ENCODE assay signal across 24 mouse cellular contexts in the genomic region with DNA sequence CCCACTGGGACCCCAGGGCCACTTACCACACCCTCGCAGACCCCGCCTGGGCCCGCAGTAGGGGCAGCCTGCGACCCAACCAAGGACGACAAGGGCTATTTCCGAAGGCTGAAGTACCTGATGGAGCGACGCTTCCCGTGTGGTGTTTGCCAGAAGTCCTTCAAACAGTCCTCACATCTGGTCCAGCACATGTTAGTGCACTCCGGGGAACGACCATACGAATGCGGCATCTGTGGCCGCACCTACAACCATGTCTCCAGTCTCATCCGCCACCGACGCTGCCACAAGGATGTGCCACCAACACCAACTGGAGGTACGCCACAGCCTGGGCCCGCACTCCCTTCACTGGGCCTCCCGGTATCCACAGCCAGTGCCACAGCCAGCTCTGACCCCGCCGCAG. TPM values are rescaled to one million over a fixed set of nuclear protein-coding genes. Genes with fewer than 3 reads are reported as not detected.
DNase-seq lines count a peak whose midpoint lies in the region; ATAC-seq and TF ChIP-seq lines count a peak whose summit lies in the region.
"Had no signal": no experiment of that assay in that cellular context is flagged by ENCODE, and none has a peak within 500 bp of the region (broad histone marks: within the 10 kb centered on the region; RNA-seq: fewer than 3 reads in every experiment).

No protein-coding gene starts in this region.

- H3K9ac ChIP-seq in forebrain, embryonic 11.5 days (ENCODE audit: low read length), result no peak overlapping the region
- no peak overlapping the region for H3K9ac ChIP-seq in kidney, embryonic 15.5 days
- no peak overlapping the region for H3K9ac ChIP-seq in ES-Bruce4 (ENCODE audit: low read depth, poor library complexity, severe bottlenecking)
- H3K9ac ChIP-seq: forebrain, embryonic 15.5 days; liver, embryonic 12.5 days had no signal

- 97% methylated on average over 22 of the region's 22 CpGs for WGBS in forebrain, embryonic 10.5 days
- WGBS in forebrain, embryonic 11.5 days, result 98% methylated on average over 22 of the region's 22 CpGs
- WGBS in kidney, embryonic 15.5 days, result 95% methylated on average over 22 of the region's 22 CpGs
- 95% methylated on average over 22 of the region's 22 CpGs for WGBS in limb, embryonic 10.5 days

- no peaks in the 10 kb centered on the region for H3K4me1 ChIP-seq in forebrain, embryonic 10.5 days
- no peaks in the 10 kb centered on the region for H3K4me1 ChIP-seq in forebrain, embryonic 11.5 days (replicated peaks; ENCODE audit: control insufficient read depth, insufficient read depth, low read length)
- H3K4me1 ChIP-seq in kidney, embryonic 15.5 days, result no peaks in the 10 kb centered on the region
- no peaks in the 10 kb centered on the region for H3K4me1 ChIP-seq in ES-Bruce4 (ENCODE audit: control insufficient read depth, insufficient read depth, low read length)
- H3K4me1 ChIP-seq in limb, embryonic 10.5 days, result no peaks in the 10 kb centered on the region
- H3K4me1 ChIP-seq: forebrain, embryonic 15.5 days; heart, embryonic 10.5 days; liver, embryonic 12.5 days had no signal

- H3K27ac ChIP-seq in forebrain, embryonic 10.5 days, result no peak overlapping the region
- no peak overlapping the region for H3K27ac ChIP-seq in forebrain, embryonic 11.5 days (ENCODE audit: low read depth, low read length)
- no peak overlapping the region for H3K27ac ChIP-seq in kidney, embryonic 15.5 days
- no peak overlapping the region for H3K27ac ChIP-seq in ES-Bruce4 (ENCODE audit: insufficient read depth, low read length)
- no peak overlapping the region for H3K27ac ChIP-seq in limb, embryonic 10.5 days
- H3K27ac ChIP-seq: forebrain, embryonic 15.5 days; heart, embryonic 10.5 days; liver, embryonic 12.5 days had no signal

- H3K9me3 ChIP-seq in forebrain, embryonic 10.5 days, result peaks cover 59% of the 10 kb centered on the region
- H3K9me3 ChIP-seq in forebrain, embryonic 11.5 days (ENCODE audit: control insufficient read depth, low read length), result peaks cover 29% of the 10 kb centered on the region
- H3K9me3 ChIP-seq in kidney, embryonic 15.5 days (replicated peaks), result peaks cover 38% of the 10 kb centered on the region
- H3K9me3 ChIP-seq in ES-Bruce4 (replicated peaks; ENCODE audit: control insufficient read depth, insufficient read depth, low read length, poor library complexity, severe bottlenecking), result no peaks in the 10 kb centered on the region
- peaks cover 37% of the 10 kb centered on the region for H3K9me3 ChIP-seq in limb, embryonic 10.5 days (replicated peaks)
- H3K9me3 ChIP-seq: forebrain, embryonic 15.5 days had no signal

- H3K27me3 ChIP-seq in forebrain, embryonic 10.5 days (ENCODE audit: poor library complexity, severe bottlenecking), result no peaks in the 10 kb centered on the region
- H3K27me3 ChIP-seq in forebrain, embryonic 11.5 days (ENCODE audit: control insufficient read depth, insufficient read depth, low read length), result no peaks in the 10 kb centered on the region
- H3K27me3 ChIP-seq in kidney, embryonic 15.5 days, result no peaks in the 10 kb centered on the region
- no peaks in the 10 kb centered on the region for H3K27me3 ChIP-seq in ES-Bruce4 (ENCODE audit: control insufficient read depth, insufficient read depth, low read length, poor library complexity, severe bottlenecking)
- H3K27me3 ChIP-seq in limb, embryonic 10.5 days (ENCODE audit: low read depth, poor library complexity, severe bottlenecking), result peaks cover 14% of the 10 kb centered on the region; the same call in 1 of the 2 replicates
- H3K27me3 ChIP-seq: forebrain, embryonic 15.5 days; liver, embryonic 12.5 days had no signal

- no peak for ATAC-seq in forebrain, embryonic 11.5 days (replicated peaks; ENCODE audit: low FRiP score)
- ATAC-seq in kidney, embryonic 15.5 days (replicated peaks; ENCODE audit: low FRiP score), result 0 out of 2 replicates have a peak, but pooled peaks have one; percentile 20
- ATAC-seq: activated CD4-positive, CD25-positive, alpha-beta regulatory T cell, adult 4 months; forebrain, embryonic 15.5 days; inflammation-experienced regulatory T-cells, adult 6 months; liver, embryonic 12.5 days had no signal

- H3K4me3 ChIP-seq in forebrain, embryonic 10.5 days, result peak overlapping the region; percentile 20; the same call in 1 of the 2 replicates
- H3K4me3 ChIP-seq in forebrain, embryonic 11.5 days (ENCODE audit: low read depth, low read length), result no peak overlapping the region
- H3K4me3 ChIP-seq in kidney, embryonic 15.5 days (replicated peaks), result no peak overlapping the region
- peak overlapping the region; percentile 59 for H3K4me3 ChIP-seq in ES-Bruce4 (ENCODE audit: low read depth, low read length)
- peak overlapping the region; percentile 5; the same call in 1 of the 2 replicates for H3K4me3 ChIP-seq in limb, embryonic 10.5 days
- H3K4me3 ChIP-seq: forebrain, embryonic 15.5 days; heart, embryonic 10.5 days had no signal

- DNase-seq in forebrain, embryonic 10.5 days (ENCODE audit: extremely low spot score, low spot score), result no peak
- no peak for DNase-seq in forebrain, embryonic 11.5 days (ENCODE audit: low spot score)
- no peak for DNase-seq in kidney, postnatal 36 days
- no peak for DNase-seq in limb, embryonic 10.5 days (ENCODE audit: low spot score)
- no peak for DNase-seq in spleen, adult 18-20 months
- no peak for DNase-seq in yolk sac, embryonic 10.5 days (ENCODE audit: low spot score)
- DNase-seq: adrenal gland, adult 8-10 months; cerebellum, adult 11-12 months; cerebellum, postnatal 25 days; kidney, postnatal 4 days; lung, adult 2 months had no signal

- no peak for TF ChIP-seq POLR2A in ES-Bruce4 (IDR thresholded peaks at IDR 0.05; ENCODE audit: insufficient read depth, low read length)

- no peak for TF ChIP-seq EP300 in ES-Bruce4 (IDR thresholded peaks at IDR 0.05; ENCODE audit: insufficient read depth, low read depth, low read length)

- H3K4me2 ChIP-seq in forebrain, embryonic 11.5 days (ENCODE audit: low read depth, low read length, severe bottlenecking), result no peak overlapping the region
- H3K4me2 ChIP-seq in kidney, embryonic 15.5 days, result no peak overlapping the region
- H3K4me2 ChIP-seq: forebrain, embryonic 15.5 days; liver, embryonic 12.5 days had no signal

- H3K36me3 ChIP-seq in forebrain, embryonic 10.5 days (replicated peaks), result peaks cover 98% of the 10 kb centered on the region
- H3K36me3 ChIP-seq in forebrain, embryonic 11.5 days (ENCODE audit: control insufficient read depth, insufficient read depth, low read length), result peaks cover 46% of the 10 kb centered on the region
- H3K36me3 ChIP-seq in kidney, embryonic 15.5 days, result peaks cover 98% of the 10 kb centered on the region
- no peaks in the 10 kb centered on the region for H3K36me3 ChIP-seq in ES-Bruce4 (ENCODE audit: control insufficient read depth, insufficient read depth, low read length, poor library complexity, severe bottlenecking)
- H3K36me3 ChIP-seq in limb, embryonic 10.5 days, result peaks cover 99% of the 10 kb centered on the region

- no peak for TF ChIP-seq CTCF in ES-Bruce4 (IDR thresholded peaks at IDR 0.05; ENCODE audit: low read depth, low read length)

RNA-seq across cellular contexts. Expression of gene 4632433K11Rik, which starts 4.4 kb away (rescaled TPM):
- polyA plus RNA-seq in forebrain, embryonic 10.5 days (2016; fragmentation: Nextera tagmentation; extraction: Ambion mirVana), result not detected in 2 replicates
- not detected in 2 replicates for polyA plus RNA-seq in forebrain, embryonic 11.5 days (2014; fragmentation: Nextera tagmentation; extraction: Ambion mirVana)
- polyA plus RNA-seq in kidney, embryonic 15.5 days (2015; fragmentation: Nextera tagmentation; extraction: Ambion mirVana), result not detected in 2 replicates
- 1.9 TPM in 1 of 2 replicates, not detected in the other for polyA plus RNA-seq in ES-Bruce4 (2011; ENCODE audit: insufficient read depth, insufficient read length, low read depth, missing spikeins)
- not detected in 2 replicates for polyA plus RNA-seq in limb, embryonic 10.5 days (2016; fragmentation: Nextera tagmentation; extraction: Ambion mirVana)
- polyA plus RNA-seq: activated CD4-positive, CD25-positive, alpha-beta regulatory T cell, adult 4 months; embryonic facial prominence, embryonic 14.5 days; forebrain, embryonic 15.5 days; gonadal fat pad, adult 2 months; heart, embryonic 10.5 days; heart, embryonic 16.5 days; inflammation-experienced regulatory T-cells, adult 6 months; kidney, embryonic 14.5 days; liver, embryonic 12.5 days; lung, adult 2 months; small intestine, adult 2 months; thymus, postnatal 0 days had no signal

RNA-seq across cellular contexts. Expression of gene Zfp784, which starts 8.7 kb away (rescaled TPM):
- polyA plus RNA-seq in forebrain, embryonic 10.5 days (2016; fragmentation: Nextera tagmentation; extraction: Ambion mirVana), result 3.0 and 3.8 TPM in 2 replicates
- 3.9 and 4.8 TPM in 2 replicates for polyA plus RNA-seq in forebrain, embryonic 11.5 days (2014; fragmentation: Nextera tagmentation; extraction: Ambion mirVana)
- polyA plus RNA-seq in kidney, embryonic 15.5 days (2015; fragmentation: Nextera tagmentation; extraction: Ambion mirVana), result 6.3 and 6.4 TPM in 2 replicates
- polyA plus RNA-seq in ES-Bruce4 (2011; ENCODE audit: insufficient read depth, insufficient read length, low read depth, missing spikeins), result 0.30 TPM in 1 of 2 replicates, not detected in the other
- 2.5 and 4.0 TPM in 2 replicates for polyA plus RNA-seq in limb, embryonic 10.5 days (2016; fragmentation: Nextera tagmentation; extraction: Ambion mirVana)

RNA-seq across cellular contexts. Expression of gene Ccdc106, which starts 9.2 kb away (rescaled TPM):
- 4.7 and 6.6 TPM in 2 replicates for polyA plus RNA-seq in forebrain, embryonic 10.5 days (2016; fragmentation: Nextera tagmentation; extraction: Ambion mirVana)
- 7.2 and 7.8 TPM in 2 replicates for polyA plus RNA-seq in forebrain, embryonic 11.5 days (2014; fragmentation: Nextera tagmentation; extraction: Ambion mirVana)
- polyA plus RNA-seq in kidney, embryonic 15.5 days (2015; fragmentation: Nextera tagmentation; extraction: Ambion mirVana), result 24.9 and 27.0 TPM in 2 replicates
- 5.6 and 5.7 TPM in 2 replicates for polyA plus RNA-seq in ES-Bruce4 (2011; ENCODE audit: insufficient read depth, insufficient read length, low read depth, missing spikeins)
- 5.5 and 9.0 TPM in 2 replicates for polyA plus RNA-seq in limb, embryonic 10.5 days (2016; fragmentation: Nextera tagmentation; extraction: Ambion mirVana)
- polyA plus RNA-seq: inflammation-experienced regulatory T-cells, adult 6 months; thymus, postnatal 0 days had no signal

RNA-seq across cellular contexts. Expression of gene Zfp865, which starts 9.4 kb away (rescaled TPM):
- polyA plus RNA-seq in forebrain, embryonic 10.5 days (2016; fragmentation: Nextera tagmentation; extraction: Ambion mirVana), result 5.1 and 5.7 TPM in 2 replicates
- polyA plus RNA-seq in forebrain, embryonic 11.5 days (2014; fragmentation: Nextera tagmentation; extraction: Ambion mirVana), result 6.7 and 7.3 TPM in 2 replicates
- polyA plus RNA-seq in kidney, embryonic 15.5 days (2015; fragmentation: Nextera tagmentation; extraction: Ambion mirVana), result 7.2 and 7.6 TPM in 2 replicates
- 23.0 and 24.7 TPM in 2 replicates for polyA plus RNA-seq in ES-Bruce4 (2011; ENCODE audit: insufficient read depth, insufficient read length, low read depth, missing spikeins)
- 7.5 and 7.7 TPM in 2 replicates for polyA plus RNA-seq in limb, embryonic 10.5 days (2016; fragmentation: Nextera tagmentation; extraction: Ambion mirVana)

RNA-seq across cellular contexts. Expression of gene Gm44973, which starts 14.2 kb away (rescaled TPM):
- 1.0 and 1.1 TPM in 2 replicates for polyA plus RNA-seq in forebrain, embryonic 10.5 days (2016; fragmentation: Nextera tagmentation; extraction: Ambion mirVana)
- polyA plus RNA-seq in forebrain, embryonic 11.5 days (2014; fragmentation: Nextera tagmentation; extraction: Ambion mirVana), result 0.23 and 1.9 TPM in 2 replicates
- polyA plus RNA-seq in kidney, embryonic 15.5 days (2015; fragmentation: Nextera tagmentation; extraction: Ambion mirVana), result 1.6 and 2.5 TPM in 2 replicates
- not detected in 2 replicates for polyA plus RNA-seq in ES-Bruce4 (2011; ENCODE audit: insufficient read depth, insufficient read length, low read depth, missing spikeins)
- 2.0 TPM in 1 of 2 replicates, not detected in the other for polyA plus RNA-seq in limb, embryonic 10.5 days (2016; fragmentation: Nextera tagmentation; extraction: Ambion mirVana)
- polyA plus RNA-seq: lung, adult 2 months had no signal

Comparison
In these comparisons a context has a peak if more than half of its experiments do, and no peak if none do; other contexts are left out.
1. H3K4me3 ChIP-seq: peak in forebrain, embryonic 10.5 days (single experiment), ES-Bruce4 (single experiment) and limb, embryonic 10.5 days (single experiment); none in forebrain, embryonic 11.5 days (single experiment) and kidney, embryonic 15.5 days (single experiment).